Mouse (Mus musculus) lung, embryonic 16.5 days (tissue): ENCODE results near the gene Cd109. TPM values are rescaled to one million over a fixed set of nuclear protein-coding genes. Genes with fewer than 3 reads are reported as not detected.
A peak's percentile ranks its signal among the peaks of the same experiment; 100 is the strongest.

Experiments used
- ATAC-seq: fragments of 200-750 bp; cut with Nextera tagmentation; 2 replicates; pipeline ENCODE4 v1.8.0; 2017; ENCODE audit warnings: low read depth, mild to moderate bottlenecking, moderate library complexity
- H3K27ac ChIP-seq: fragments of 300-500 bp; sonication (generic); 2 replicates; pipeline ENCODE4 v1.5.1; 2014; ENCODE audit warnings: mild to moderate bottlenecking, control low read depth, low read length
- H3K27me3 ChIP-seq: fragments of 300-500 bp; sonication (generic); 2 replicates; pipeline ENCODE4 v1.6.1; 2014; ENCODE audit warnings: low read depth, low read length, mixed read lengths; ENCODE audit not compliant: control insufficient read depth, insufficient read depth
- H3K36me3 ChIP-seq: fragments of 300-500 bp; sonication (generic); 2 replicates; pipeline ENCODE4 v1.6.1; 2014; ENCODE audit warnings: low read length; ENCODE audit not compliant: control insufficient read depth, insufficient read depth
- H3K4me1 ChIP-seq: fragments of 300-500 bp; sonication (generic); replicated peaks from 2 replicates; pipeline ENCODE4 v1.6.1; 2014; ENCODE audit warnings: low read length, mixed read lengths; ENCODE audit not compliant: control insufficient read depth, insufficient read depth
- H3K4me2 ChIP-seq: fragments of 300-500 bp; sonication (generic); 2 replicates; pipeline ENCODE4 v1.6.1; 2014; ENCODE audit warnings: low read depth, low read length, control low read depth
- H3K4me3 ChIP-seq: fragments of 300-500 bp; sonication (generic); 2 replicates; pipeline ENCODE4 v1.5.1; 2014; ENCODE audit warnings: mild to moderate bottlenecking, low read length, control low read depth
- H3K9ac ChIP-seq: fragments of 300-500 bp; sonication (generic); 2 replicates; pipeline ENCODE4 v1.6.1; 2014; ENCODE audit warnings: low read length, control low read depth
- H3K9me3 ChIP-seq: fragments of 300-500 bp; sonication (generic); 2 replicates; pipeline ENCODE4 v1.6.1; 2016; ENCODE audit warnings: low read length; ENCODE audit not compliant: control insufficient read depth
- WGBS: fragments of 180-500 bp; shearing (Covaris S2); extraction: QIAGEN DNeasy Blood & Tissue Kit; methylation state at CpG from one replicate; pipeline ENCODE4 v1.1.7; 2014; 5-methylcytosine and 5-hydroxymethylcytosine counted together
- polyA plus RNA-seq: library from polyadenylated mRNA; unstranded; fragments of >200 nt; fragmentation: Nextera tagmentation; extraction: Ambion mirVana; gene quantifications from 2 replicates; pipeline ENCODE4 v1.2.1, GENCODE M21; 2015

Gene Cd109
- polyA plus RNA-seq: 10.6 and 10.7 TPM in 2 replicates

GRCm38 (mm10) chr9:78615401-78616021, at the start of gene Cd109:
Gene Cd109, plus strand, starts transcription at chr9:78615546.
- Histone ChIP-seq H3K9ac (peak within 1 kb of the TSS; percentile 74), H3K4me2 (peak within 1 kb of the TSS; percentile 94), H3K27ac (peak within 1 kb of the TSS; percentile 44; the same call in 1 of the 2 replicates), H3K27me3 (peaks cover 3% of the 10 kb centered on the region), H3K4me3 (peak within 1 kb of the TSS; percentile 69), H3K9me3 (no peaks in the 10 kb centered on the region), H3K36me3 (no peaks in the 10 kb centered on the region), H3K4me1 (peaks cover 8% of the 10 kb centered on the region; the same call in 1 of the 2 replicates)
- under 1% methylated on average over 43 of the region's 43 CpGs for WGBS
- ATAC-seq: peak; percentile 78

- peaks cover 11% of the 10 kb centered on the region for H3K36me3 ChIP-seq
- no peaks in the 10 kb centered on the region for H3K4me1 ChIP-seq
- no peaks in the 10 kb centered on the region for H3K27me3 ChIP-seq
- no peak overlapping the region for H3K4me3 ChIP-seq
- no peak overlapping the region for H3K9ac ChIP-seq
- no peak overlapping the region for H3K27ac ChIP-seq
- no peak for ATAC-seq
- WGBS: 90% methylated on average over 9 of the region's 9 CpGs
- H3K9me3 ChIP-seq: no peaks in the 10 kb centered on the region
- no peak overlapping the region for H3K4me2 ChIP-seq
These were observed 45.4 kb upstream of the Cd109 start for GRCm38 (mm10) chr9:78569934-78570333.

GRCm38 (mm10) chr9:78576466-78576865, 38.9 kb upstream of the Cd109 start:
- Histone ChIP-seq H3K9me3 (no peaks in the 10 kb centered on the region), H3K9ac (no peak overlapping the region), H3K4me2 (no peak overlapping the region), H3K36me3 (peaks cover 11% of the 10 kb centered on the region), H3K27me3 (no peaks in the 10 kb centered on the region), H3K4me1 (peaks cover 6% of the 10 kb centered on the region; the same call in 1 of the 2 replicates), H3K27ac (no peak overlapping the region), H3K4me3 (no peak overlapping the region)
- 87% methylated on average over 5 of the region's 5 CpGs for WGBS
- no peak for ATAC-seq

- ATAC-seq: no peak
- WGBS: 85% methylated on average over 7 of the region's 7 CpGs
- H3K27ac ChIP-seq: no peak overlapping the region
These were observed 36.5 kb upstream of the Cd109 start for GRCm38 (mm10) chr9:78578824-78579223.

GRCm38 (mm10) chr9:78579644-78580396, 35.5 kb upstream of the Cd109 start:
- Histone ChIP-seq H3K27ac (no peak overlapping the region), H3K9ac (no peak overlapping the region), H3K4me2 (no peak overlapping the region), H3K9me3 (no peaks in the 10 kb centered on the region), H3K36me3 (peaks cover 9% of the 10 kb centered on the region), H3K27me3 (no peaks in the 10 kb centered on the region), H3K4me3 (no peak overlapping the region), H3K4me1 (peaks cover 6% of the 10 kb centered on the region; the same call in 1 of the 2 replicates)
- no peak; the same call in 1 of the 2 replicates for ATAC-seq
- 39% methylated on average over 10 of the region's 10 CpGs for WGBS

More at GRCm38 (mm10) chr9:78578824-78579223, 36.5 kb upstream of the Cd109 start:
- Histone ChIP-seq H3K4me2 (no peak overlapping the region), H3K9ac (no peak overlapping the region), H3K27me3 (no peaks in the 10 kb centered on the region), H3K4me1 (peaks cover 6% of the 10 kb centered on the region; the same call in 1 of the 2 replicates), H3K9me3 (no peaks in the 10 kb centered on the region), H3K4me3 (no peak overlapping the region), H3K36me3 (peaks cover 11% of the 10 kb centered on the region)

GRCm38 (mm10) chr9:78587218-78587883, 28.0 kb upstream of the Cd109 start:
- Histone ChIP-seq H3K36me3 (no peaks in the 10 kb centered on the region), H3K9me3 (no peaks in the 10 kb centered on the region), H3K4me1 (peaks cover 9% of the 10 kb centered on the region; the same call in 1 of the 2 replicates), H3K9ac (peak overlapping the region; percentile 78), H3K4me3 (peak overlapping the region; percentile 56), H3K4me2 (peak overlapping the region; percentile 77), H3K27ac (peak overlapping the region; percentile 18), H3K27me3 (no peaks in the 10 kb centered on the region)
- ATAC-seq: peak; percentile 46
- 1% methylated on average over 31 of the region's 31 CpGs for WGBS

GRCm38 (mm10) chr9:78587914-78588313, 27.4 kb upstream of the Cd109 start, which contains the start of gene Slc17a5:
Gene Slc17a5, minus strand, starts transcription at chr9:78588041.
- whole genome bisulfite sequencing: under 1% methylated on average over 27 of the region's 27 CpGs
- no peaks in the 10 kb centered on the region for H3K36me3 ChIP-seq
- H3K9ac ChIP-seq: peak within 1 kb of the TSS; percentile 78
- peak; percentile 99 for ATAC-seq
- no peaks in the 10 kb centered on the region for H3K27me3 ChIP-seq
- H3K4me3 ChIP-seq: peak within 1 kb of the TSS; percentile 56
- H3K4me1 ChIP-seq: peaks cover 9% of the 10 kb centered on the region; the same call in 1 of the 2 replicates
- peak within 1 kb of the TSS; percentile 44 for H3K27ac ChIP-seq
- peak within 1 kb of the TSS; percentile 77 for H3K4me2 ChIP-seq
- no peaks in the 10 kb centered on the region for H3K9me3 ChIP-seq

- Histone ChIP-seq H3K36me3 (no peaks in the 10 kb centered on the region), H3K4me1 (peaks cover 9% of the 10 kb centered on the region; the same call in 1 of the 2 replicates), H3K27me3 (no peaks in the 10 kb centered on the region), H3K27ac (peak overlapping the region; percentile 44), H3K4me2 (peak overlapping the region; percentile 77), H3K4me3 (peak overlapping the region; percentile 56), H3K9me3 (no peaks in the 10 kb centered on the region), H3K9ac (peak overlapping the region; percentile 38)
- peak; percentile 26; the same call in 1 of the 2 replicates for ATAC-seq
- WGBS: 75% methylated on average over 10 of the region's 10 CpGs
These were observed 26.8 kb upstream of the Cd109 start for GRCm38 (mm10) chr9:78588411-78589033.
